Mouse (Mus musculus) retina, postnatal 7 days (tissue): ENCODE results near the gene Unc13d.
"Not testable (repeated sequence)": the region's sequence is repeated elsewhere in the genome, so short reads cannot be mapped to it uniquely, and the experiment has no call there.

ENCODE experiments used
- DNase-seq: peaks from one replicate; pipeline ENCODE4 v3.0.0-alpha.2; 2012; ENCODE audit warnings: low read depth, low spot score

The Unc13d gene

GRCm38 (mm10) chr11:116077446-116078204, at the start of gene Unc13d:
Unc13d (minus strand) TSS chr11:116077961.
- no peak for DNase-seq

GRCm38 (mm10) chr11:116126261-116126660, 48.5 kb upstream of the Unc13d start:
- no peak for DNase-seq

- not testable (repeated sequence) for DNase-seq
These were observed 44.0 kb upstream of the Unc13d start for GRCm38 (mm10) chr11:116121731-116122245.

DNA sequence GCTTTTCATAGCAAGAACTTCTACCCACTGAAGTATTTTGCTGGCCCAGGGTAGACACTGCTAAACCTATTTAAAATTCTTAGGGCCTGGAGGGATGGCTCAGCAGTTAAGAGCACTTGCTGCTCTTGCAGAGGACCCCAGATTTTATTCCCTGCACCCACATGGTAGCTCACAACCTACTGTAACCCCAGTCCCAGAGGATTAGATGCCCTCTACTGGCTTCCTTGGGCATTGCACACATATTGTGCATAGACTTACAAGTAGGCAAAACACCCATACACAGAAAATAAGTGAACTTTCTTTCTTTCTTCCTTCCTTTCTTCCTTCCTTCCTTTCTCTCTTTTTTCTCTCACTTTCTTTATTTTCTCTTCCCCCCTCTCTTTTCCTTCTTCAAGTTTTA, 40.1 kb upstream of the Unc13d start:
- no peak for DNase-seq

- DNase-seq: no peak
These were observed 39.5 kb upstream of the Unc13d start for GRCm38 (mm10) chr11:116117241-116117640.

- DNase-seq: no peak
These were observed 33.9 kb upstream of the Unc13d start for GRCm38 (mm10) chr11:116111611-116112203.

GRCm38 (mm10) chr11:116111067-116111466, 33.3 kb upstream of the Unc13d start:
- no peak for DNase-seq

GRCm38 (mm10) chr11:116110540-116110939, 32.8 kb upstream of the Unc13d start:
- no peak for DNase-seq

- no peak for DNase-seq
These were observed 32.4 kb upstream of the Unc13d start for GRCm38 (mm10) chr11:116110131-116110530.

DNA sequence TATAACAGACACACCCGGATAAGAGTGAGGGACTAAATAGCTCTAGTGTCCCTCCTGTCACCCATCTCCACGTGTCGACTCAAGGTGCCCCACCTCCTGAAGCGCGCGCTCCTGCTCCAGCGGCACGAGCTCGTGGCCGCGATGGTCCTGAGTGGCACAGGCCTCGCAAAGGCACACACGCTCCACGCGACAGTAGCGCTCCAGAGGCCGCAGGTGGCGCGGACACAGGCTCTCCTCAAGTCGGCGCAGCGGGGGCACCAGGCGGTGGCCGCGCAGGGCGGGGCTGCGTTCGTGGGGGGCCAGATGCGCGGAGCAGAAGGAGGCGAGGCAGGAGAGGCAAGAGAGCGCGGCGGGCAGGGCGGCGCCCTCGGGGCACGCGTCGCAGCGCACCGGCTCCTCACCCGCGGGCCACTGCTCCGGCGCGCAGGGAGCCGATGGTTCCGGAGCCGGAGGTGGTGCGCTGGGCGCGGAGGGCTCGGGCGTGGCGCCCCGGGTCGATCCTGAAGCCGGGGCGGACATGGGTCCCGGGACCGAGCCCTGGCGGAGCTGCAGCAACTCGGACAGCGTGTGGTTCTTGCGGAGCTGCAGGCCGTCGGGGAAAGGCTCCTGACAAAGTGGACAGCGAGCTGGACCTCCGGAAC, 31.8 kb upstream of the Unc13d start:
- no peak for DNase-seq

- DNase-seq: no peak
These were observed 30.8 kb upstream of the Unc13d start for GRCm38 (mm10) chr11:116108464-116109137.

DNA sequence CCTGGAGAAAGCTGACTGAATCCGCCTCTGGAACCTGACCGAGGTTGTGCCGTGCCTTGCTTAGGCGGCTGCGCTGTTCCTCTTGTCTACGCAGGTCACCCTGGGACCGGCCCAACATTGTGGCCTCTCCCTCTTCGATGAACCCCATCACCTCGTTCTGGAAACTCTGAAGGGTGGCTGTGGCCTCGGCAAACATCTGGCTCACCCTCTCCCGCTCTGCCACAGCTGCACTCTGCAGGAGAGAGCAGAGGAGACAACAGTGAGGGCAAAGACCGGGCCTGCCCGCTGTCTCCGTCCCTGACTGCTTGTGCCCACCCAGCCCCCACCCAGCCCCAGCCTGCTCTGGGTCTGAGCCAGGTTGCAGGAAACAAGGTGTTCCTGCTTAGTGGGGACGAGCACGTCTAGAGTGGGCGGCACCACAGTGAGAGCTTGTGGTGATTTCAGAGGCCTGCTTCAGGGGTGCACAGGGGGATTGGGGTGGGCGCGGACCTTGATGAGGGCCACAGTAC, 30.1 kb upstream of the Unc13d start:
- DNase-seq: no peak

GRCm38 (mm10) chr11:116106963-116107776, 29.4 kb upstream of the Unc13d start:
- no peak for DNase-seq

- no peak for DNase-seq
These were observed 28.6 kb upstream of the Unc13d start for GRCm38 (mm10) chr11:116106154-116106962.

GRCm38 (mm10) chr11:116105065-116105464, 27.3 kb upstream of the Unc13d start:
- DNase-seq: no peak

DNA sequence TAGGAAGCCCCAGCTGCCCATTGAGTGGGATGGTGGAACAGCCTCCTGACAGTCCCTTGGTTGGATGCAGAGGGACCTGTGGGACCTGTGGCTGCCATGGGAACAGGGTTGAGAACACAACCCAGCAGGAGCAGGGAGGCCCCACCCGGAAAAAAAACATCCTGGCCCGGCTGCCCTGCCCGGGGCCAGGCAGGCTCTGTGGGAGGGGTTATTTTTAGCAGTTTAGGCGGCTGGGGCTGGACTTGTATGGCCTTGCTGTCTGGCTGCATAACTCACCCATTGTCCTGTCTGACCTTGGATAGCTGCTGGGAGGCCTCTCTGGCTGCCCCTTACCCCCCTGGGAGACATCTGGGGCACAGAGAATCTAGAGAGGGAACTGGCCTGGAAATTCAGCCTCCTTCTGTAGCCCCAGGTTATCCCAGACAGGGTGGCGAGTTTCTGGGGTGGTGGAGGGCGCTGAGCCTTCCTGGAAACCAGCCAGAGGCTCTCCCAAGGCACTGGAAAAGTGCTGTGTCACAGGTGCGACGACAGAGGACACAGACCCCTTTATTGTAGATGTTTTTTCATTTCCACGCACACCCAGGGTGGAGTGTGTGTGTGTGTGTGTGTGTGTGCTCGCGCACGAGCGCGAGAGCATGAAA, 26.4 kb upstream of the Unc13d start:
- no peak for DNase-seq

- DNase-seq: no peak
These were observed 25.8 kb upstream of the Unc13d start for GRCm38 (mm10) chr11:116103572-116103971.

DNA sequence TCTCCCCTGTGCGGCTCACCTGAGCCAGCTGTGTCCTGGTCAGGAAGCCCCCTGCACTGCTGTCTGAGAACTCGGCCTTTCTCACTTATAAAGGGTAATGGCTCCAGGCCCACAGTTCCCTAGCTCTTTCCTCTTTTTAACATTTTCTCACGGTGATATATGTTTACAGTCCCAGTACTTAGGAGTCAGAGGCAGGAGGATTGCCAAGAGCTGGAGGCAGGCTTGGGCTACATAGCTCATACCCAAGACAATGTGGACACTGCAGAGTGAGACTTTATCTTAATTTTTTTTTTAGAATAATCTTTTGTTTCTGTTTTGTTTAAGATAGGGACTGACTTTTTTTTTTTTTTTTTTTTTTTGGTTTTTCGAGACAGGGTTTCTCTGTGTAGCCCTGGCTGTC, 24.7 kb upstream of the Unc13d start:
- no peak for DNase-seq

DNA sequence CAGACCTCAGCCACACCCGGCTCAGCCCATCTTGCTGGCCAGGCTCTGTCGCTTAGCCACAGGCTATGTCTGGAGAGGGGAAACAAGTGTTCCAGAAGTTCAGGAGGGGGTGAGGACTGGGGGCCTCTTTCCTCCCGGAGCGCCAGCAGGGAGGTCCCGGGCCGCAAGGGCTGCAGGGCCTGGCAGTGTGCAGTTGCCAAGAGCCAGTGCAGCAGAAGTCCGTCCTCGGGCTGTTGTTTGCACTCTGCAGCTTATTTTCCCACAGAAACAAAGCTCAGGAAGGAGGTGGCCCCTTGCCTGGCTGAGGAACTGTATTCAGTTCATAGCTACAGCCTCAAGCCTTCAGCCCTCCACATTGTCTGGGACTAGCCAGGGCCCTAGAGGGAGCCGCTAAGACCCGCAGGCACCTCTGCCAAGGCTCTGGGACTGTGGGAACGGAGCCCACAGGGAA, 24.2 kb upstream of the Unc13d start:
- DNase-seq: no peak

DNA sequence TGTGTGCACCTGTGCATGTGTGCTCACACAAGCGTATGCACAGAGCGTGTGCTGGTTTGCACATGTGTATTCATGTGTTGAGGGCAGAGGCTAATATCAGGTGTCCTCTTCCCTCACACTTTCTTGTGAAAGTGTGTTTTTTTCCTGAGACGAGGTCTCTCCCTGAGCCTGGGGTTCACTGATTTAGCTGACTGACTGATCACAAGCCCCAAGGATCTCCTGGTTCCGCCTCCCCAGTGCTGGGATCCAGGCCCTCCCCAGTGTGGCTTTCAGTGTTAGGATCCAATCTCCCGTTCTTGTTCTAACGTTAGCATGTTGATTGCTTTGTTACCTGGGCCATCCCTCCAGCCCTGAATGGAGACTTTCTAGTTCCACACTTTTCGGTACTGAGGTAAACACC, 23.1 kb upstream of the Unc13d start:
- no peak for DNase-seq
